Mouse (Mus musculus) cerebellum, adult 2 months (tissue): ENCODE results near the gene Zfp420.

Experiments used
- CTCF ChIP-seq: fragments of 200-500 bp; IDR thresholded peaks from 2 replicates; pipeline ENCODE4 v1.5.1; 2011; ENCODE audit warnings: low read depth, mild to moderate bottlenecking, control low read depth, low read length, moderate library complexity, borderline replicate concordance; ENCODE audit not compliant: insufficient read depth
- POLR2A ChIP-seq: fragments of 200-500 bp; IDR thresholded peaks from 2 replicates; pipeline ENCODE4 v1.6.1; 2011; ENCODE audit warnings: low read length, control low read depth, borderline replicate concordance; ENCODE audit not compliant: insufficient read depth

DNA sequence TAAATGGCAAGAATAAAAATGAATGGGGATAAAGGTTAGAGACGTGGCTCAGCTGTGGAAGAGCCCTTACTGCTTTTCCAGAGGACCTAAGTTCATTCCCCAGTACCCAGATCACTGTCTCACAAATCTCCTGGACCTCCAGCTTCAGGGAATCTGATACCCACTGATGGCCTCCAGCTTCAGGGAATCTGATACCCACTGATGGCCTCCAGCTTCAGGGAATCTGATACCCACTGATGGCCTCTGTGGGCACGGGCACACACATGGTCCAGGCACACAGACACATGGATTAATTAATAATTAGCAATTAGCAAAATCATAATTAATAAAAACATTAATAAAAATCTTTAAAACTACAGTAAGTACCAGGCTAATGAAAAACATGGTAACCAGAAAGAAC, 63.0 kb downstream of the Zfp420 start:
- TF ChIP-seq CTCF = no peak
- no peak for TF ChIP-seq POLR2A
